Mouse (Mus musculus): ENCODE data around the gene Stac.

Stac gene

DNA sequence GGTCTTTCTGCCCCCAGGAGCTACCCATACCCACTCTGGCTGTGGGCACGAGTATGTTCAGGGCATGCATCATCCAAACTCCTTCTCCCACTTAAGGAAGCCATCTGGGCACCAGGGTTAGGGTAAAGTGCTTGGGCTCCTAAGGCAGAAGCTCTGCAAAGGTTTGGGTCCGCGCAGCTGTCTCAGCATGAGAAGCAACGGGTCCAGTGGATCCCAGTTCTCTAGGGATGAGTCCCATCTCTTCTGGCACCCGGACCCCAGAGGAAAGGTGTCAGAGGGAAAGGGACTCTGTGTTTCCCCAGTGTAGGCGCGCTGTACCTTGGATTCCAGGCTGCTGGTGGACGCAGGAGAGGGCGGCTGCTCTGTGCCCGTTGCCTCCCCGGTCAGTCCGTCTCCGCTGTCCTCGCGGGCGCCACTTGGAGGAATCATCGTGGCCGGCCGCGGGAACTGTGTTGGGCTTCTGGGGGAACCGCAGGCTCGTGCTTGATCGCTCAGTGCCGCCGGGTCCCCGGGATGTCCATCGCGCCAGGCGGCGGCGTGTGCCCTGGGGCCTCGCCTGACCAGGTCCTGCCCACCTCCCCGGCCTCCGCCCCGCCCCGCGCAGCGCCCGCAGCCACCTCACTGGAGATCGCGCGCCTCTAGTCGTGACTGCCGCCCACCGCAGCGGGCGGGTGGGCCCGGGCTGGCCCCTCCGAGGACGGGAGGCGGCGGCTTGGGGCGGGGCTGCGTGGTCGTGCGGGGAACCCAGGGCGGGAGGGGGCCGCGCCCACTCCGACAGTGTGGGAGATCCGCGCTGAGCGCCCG, at the start of gene Stac:
Stac (minus strand) TSS at position 669 of the 804 bp plus-strand sequence.
- DNase-seq (ENCODE audit: extremely low spot score, low read depth, low spot score), result no peak

DNA sequence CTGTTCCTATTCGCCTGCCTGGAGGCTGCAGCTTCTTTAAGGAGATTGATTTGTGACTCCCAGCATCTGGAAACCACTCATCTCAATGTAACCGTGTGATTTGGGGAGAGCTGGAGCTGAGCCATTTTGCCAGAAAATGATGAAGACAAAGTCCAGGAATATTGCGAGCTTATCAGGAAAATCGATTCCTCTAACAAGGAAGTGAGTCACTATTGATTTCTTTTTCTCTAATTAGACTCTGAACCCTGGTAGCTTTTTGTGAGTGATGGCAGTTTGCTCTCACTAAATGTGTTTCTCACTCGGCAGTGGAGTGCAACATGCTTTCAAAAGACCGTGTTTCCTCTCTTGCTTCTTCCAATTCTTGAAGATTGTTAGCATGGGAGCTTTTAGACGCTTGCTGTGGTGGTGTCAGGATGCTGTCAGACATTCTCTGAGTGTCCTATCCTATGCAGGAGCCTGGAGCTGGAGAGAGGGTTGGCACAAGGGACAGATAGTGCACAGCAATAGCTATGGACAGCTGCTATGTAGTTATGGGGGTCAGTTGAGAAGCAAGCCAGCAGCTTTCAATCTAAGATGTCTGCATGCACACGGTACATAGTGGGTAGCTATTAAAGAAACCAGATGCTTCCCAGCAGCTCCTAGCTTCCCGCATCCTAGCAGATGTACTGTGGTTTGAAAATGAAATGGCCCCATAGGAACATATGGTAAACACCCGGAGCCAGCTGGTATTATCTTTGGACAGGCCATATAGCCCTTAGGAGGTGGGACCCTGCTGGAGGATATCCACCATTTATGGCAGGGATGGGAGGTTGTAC, 49.5 kb upstream of the Stac start:
- DNase-seq (ENCODE audit: extremely low spot score, low read depth, low spot score), result no peak

DNA sequence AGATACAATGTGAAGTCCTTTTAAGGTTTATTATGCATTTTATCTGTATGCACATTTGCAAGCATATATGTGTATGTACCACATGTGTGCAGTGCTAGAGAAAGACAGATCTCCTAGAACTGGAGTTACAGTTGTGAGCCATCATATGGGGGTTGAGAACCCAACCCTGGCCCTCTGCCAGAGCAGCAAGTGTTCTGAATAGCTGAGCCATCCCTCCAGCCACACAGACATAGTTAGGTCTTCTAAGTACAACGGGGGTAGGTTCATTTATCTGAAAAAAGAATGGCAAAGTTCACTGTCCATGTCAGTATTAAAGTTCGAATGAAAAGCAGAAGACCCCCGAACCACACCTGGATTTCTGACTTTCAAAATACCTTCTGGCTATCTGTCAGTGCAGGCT, 48.9 kb upstream of the Stac start:
- no peak for DNase-seq (ENCODE audit: extremely low spot score, low read depth, low spot score)

- DNase-seq (ENCODE audit: extremely low spot score, low read depth, low spot score), result no peak
Observed at GRCm38 (mm10) chr9:111737796-111738195, 47.6 kb upstream of the Stac start.

- DNase-seq (ENCODE audit: extremely low spot score, low read depth, low spot score), result no peak
Observed at GRCm38 (mm10) chr9:111735931-111736330, 45.8 kb upstream of the Stac start.

GRCm38 (mm10) chr9:111731939-111732670, 42.0 kb upstream of the Stac start:
- no peak for DNase-seq (ENCODE audit: extremely low spot score, low read depth, low spot score)

DNA sequence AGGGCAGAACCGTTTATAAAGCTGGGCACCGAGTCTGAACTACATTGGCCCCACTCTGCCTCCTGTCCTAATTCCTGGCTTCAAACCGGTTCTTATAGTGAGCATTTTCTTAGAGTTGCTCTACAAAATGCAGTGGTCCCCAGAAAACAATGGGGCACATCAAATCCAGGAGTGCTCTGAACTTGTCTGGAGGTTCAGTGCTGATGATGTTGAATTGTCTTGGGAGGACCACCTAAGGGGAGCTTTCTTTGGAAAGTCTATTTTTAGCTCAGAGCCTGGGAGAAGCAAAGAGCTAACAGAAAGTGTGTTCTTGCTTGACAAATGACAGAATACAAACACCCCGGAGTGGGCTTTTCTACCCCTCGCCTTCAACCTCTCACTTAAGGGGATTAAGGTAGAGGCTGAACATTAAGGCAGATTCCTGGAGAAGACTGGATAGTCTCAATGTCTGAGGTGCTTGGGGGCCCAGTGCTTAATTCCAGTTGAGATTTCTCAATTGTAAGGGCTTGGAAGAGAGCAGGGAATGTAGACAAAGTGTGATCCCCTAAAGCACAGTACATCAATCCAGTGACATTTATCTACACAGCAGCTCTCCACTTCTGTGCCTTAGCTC, 34.9 kb upstream of the Stac start:
- DNase-seq (ENCODE audit: extremely low spot score, low read depth, low spot score), result no peak

DNA sequence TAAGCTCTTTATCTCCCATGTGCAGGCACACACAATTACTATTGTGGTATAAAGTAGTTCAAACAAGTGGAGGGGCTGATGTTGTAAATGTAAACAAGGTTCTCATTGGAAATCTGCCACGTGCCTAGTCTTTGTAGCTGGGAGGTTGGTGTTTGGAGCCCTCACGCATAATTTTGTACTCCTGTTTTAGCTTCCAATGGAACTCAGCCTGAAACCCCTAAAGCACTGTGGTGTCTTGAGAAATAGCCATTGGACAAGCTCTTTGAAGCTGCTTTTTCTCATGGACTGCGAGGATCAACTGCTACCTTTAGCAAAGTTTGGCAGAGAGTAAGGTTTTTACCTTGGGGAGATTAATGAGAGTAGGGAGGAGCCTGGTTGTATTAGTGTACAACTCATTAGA, 24.3 kb upstream of the Stac start:
- DNase-seq (ENCODE audit: extremely low spot score, low read depth, low spot score), result no peak

- DNase-seq (ENCODE audit: extremely low spot score, low read depth, low spot score), result no peak
Observed at GRCm38 (mm10) chr9:111700101-111700500, 10.0 kb upstream of the Stac start.

DNA sequence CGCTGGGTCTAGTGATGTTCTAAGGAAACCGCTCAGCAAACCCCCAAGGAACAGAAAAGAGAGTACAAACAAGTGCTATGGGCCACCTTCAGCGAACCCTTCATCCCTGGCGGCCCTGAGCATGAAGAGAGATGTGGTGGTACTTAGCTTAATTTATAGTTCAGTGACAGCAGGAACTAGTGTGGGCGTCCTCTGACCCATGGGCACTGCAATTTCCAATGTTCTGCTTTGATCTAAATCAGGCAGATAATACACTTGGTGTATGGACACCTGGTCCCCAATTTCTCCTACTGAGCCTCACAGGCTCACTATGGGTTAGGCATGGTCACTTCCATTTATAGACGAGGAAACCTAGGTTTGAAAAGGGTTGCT, 322 bp upstream of the Stac start:
- DNase-seq (ENCODE audit: extremely low spot score, low read depth, low spot score), result no peak

GRCm38 (mm10) chr9:111689146-111689545, 1.0 kb downstream of the Stac start:
- no peak for DNase-seq (ENCODE audit: extremely low spot score, low read depth, low spot score)

DNA sequence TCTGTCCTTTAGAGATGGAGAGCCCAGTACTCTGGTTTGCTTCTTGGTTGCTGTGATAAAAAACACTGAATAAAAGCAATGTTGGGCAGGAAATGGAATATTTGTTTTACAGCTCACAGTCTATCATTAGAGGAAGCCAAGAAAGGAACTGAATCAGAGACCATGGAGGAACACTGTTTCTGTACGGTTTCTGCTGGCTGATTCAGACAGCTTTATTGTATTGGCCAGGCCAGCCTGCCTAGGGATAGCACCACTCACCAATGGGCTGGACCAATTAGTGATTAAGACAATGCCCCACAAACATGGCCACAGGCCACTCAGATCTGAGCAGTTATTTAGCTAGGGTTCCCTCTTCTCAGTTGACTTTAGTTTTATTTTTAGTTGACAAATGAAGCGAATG, 6.0 kb downstream of the Stac start:
- no peak for DNase-seq (ENCODE audit: extremely low spot score, low read depth, low spot score)

DNA sequence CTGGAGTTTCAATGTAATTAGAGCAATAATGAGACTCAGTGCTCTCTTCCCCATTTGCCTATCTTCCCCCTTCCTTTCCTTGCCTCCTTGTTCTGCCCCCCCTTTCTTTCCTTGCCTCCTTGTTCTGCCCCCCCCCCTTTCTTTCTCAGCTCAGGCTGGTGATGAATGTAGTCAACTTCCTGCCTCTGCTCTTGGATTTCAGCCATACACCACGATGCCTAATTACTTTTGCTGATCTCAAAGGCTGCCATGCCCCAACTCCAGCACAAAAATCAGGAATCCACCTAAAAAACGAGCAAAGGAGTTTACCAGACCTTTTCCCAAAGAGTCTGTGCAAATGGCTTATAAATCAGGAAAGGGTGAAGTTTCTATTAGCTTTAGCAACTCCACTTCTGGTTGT, 10.6 kb downstream of the Stac start:
- no peak for DNase-seq (ENCODE audit: extremely low spot score, low read depth, low spot score)

GRCm38 (mm10) chr9:111669816-111670215, 20.3 kb downstream of the Stac start:
- DNase-seq (ENCODE audit: extremely low spot score, low read depth, low spot score), result no peak

DNA sequence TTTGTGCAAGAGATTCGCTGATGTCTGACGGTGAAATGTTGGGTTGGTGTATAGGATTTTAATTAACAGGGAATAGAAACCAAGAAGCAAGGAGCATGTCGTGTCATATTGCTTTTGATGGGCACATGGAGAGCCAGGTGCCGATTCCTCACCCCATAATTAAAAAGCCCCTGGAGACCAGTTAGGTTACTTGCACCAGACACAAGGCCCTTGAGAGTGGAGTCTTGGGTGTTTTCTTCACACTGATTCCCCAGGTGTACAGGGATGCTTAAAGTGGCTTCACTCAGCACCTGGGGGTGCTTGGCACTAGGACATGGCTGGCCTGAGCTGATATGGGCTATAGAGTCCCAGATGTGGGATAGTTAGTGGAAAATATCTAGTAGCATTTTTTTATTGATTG, 35.1 kb downstream of the Stac start:
- DNase-seq (ENCODE audit: extremely low spot score, low read depth, low spot score), result no peak

GRCm38 (mm10) chr9:111644228-111644627, 45.9 kb downstream of the Stac start:
- no peak for DNase-seq (ENCODE audit: extremely low spot score, low read depth, low spot score)

DNA sequence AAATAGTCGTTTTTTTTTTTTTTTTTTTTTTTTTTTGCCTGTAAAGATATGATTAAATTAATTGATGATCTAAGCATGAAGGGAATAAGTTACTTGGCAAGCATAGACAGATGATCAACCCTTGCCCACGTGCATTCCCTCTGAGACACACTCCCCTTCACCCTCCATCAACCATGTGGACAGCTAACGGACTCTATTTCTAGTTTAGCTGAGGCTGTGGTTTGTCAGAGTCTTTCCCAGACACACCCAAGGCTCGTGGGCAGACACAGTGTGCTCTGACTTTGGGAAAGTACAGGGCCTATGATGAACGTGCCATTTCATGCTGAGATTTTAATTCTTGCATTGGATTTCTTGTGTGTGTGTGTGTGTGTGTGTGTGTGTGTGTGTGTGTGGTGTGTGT, 46.8 kb downstream of the Stac start:
- DNase-seq (ENCODE audit: extremely low spot score, low read depth, low spot score), result no peak

- no peak for DNase-seq (ENCODE audit: extremely low spot score, low read depth, low spot score)
Observed at GRCm38 (mm10) chr9:111637641-111638040, 52.5 kb downstream of the Stac start.

DNA sequence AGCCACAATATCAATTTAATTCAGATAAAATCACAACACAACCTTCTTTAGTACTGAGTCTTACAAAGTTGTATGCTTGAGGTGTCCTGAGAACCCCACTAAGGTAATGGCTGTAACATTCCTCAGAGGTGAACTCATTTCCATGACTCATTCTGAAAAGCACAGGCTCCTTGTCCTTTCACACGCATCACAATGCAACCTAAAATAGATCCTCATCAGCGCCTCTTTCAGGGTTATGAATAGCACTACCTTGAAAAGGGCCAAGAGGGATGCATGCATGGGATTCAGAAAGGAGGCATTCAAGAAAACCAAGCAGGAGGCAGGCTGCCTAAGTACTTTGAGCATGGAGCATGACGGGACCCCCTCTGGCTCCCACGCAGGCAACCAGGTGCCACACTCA, 57.3 kb downstream of the Stac start:
- no peak for DNase-seq (ENCODE audit: extremely low spot score, low read depth, low spot score)

DNA sequence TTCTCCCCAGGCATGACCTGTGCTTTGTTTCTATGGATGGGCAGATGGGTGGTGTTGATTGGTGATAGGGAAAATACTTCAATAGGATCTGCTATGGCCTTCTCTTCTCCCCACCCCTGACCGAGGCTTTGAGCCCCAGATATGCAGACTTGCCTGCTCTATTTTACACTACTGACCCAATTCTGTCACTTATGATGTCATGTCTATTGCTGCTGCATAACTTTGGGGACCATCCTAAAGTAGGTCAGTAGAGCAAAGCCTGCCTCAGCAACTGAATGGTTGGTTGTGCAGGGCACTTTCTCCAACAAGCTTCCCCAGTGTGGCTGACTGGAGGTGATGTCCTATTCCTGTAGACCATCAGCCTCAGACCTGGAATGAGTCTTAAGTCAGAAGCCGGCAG, 69.0 kb downstream of the Stac start:
- DNase-seq (ENCODE audit: extremely low spot score, low read depth, low spot score), result no peak

GRCm38 (mm10) chr9:111611341-111611740, 78.8 kb downstream of the Stac start:
- no peak for DNase-seq (ENCODE audit: extremely low spot score, low read depth, low spot score)
